Mouse (Mus musculus): ENCODE measurements around the gene Tnnt2. TPM values are rescaled to one million over a fixed set of nuclear protein-coding genes. Genes with fewer than 3 reads are reported as not detected.

Gene Tnnt2
- polyA plus RNA-seq, 1 experiment from 2014 or later: 0.82 TPM

DNA sequence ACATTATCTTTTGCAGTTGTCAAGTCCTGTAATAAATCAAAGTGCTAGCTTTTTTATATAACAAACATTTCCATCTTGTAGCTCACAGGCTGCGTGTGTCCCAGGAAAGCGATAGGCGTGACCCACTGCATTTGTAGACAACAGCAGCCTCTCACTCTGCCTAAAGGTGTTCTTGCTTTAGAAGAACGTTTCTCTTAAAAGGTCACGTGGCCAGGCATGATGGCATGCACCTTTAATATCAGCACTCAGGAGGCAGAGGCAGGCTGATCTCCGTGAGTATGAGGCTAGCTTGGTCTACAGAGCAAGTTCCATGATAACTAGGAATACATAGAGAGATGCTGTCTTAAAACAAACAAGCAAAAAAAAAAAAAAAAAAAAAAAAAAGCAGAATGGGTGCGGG lies 22.4 kb downstream of the Tnnt2 start:
- DNase-seq (ENCODE audit: low spot score, missing footprints) (no peak), ATAC-seq (ENCODE audit: low FRiP score) (no peak)
- no peaks in the 10 kb centered on the region for H3K27me3 ChIP-seq (ENCODE audit: control insufficient read depth, insufficient read depth, low read length)
- H3K4me3 ChIP-seq (ENCODE audit: low read depth, low read length): no peak overlapping the region
- 89% methylated on average over 7 of the region's 7 CpGs for WGBS
- H3K9me3 ChIP-seq (ENCODE audit: control insufficient read depth, low read length): no peaks in the 10 kb centered on the region
- no peak overlapping the region for H3K4me2 ChIP-seq
- H3K9ac ChIP-seq (ENCODE audit: low read length): no peak overlapping the region
- no peaks in the 10 kb centered on the region for H3K4me1 ChIP-seq (ENCODE audit: control insufficient read depth, insufficient read depth, low read length)
- H3K36me3 ChIP-seq (ENCODE audit: control insufficient read depth, insufficient read depth, low read length): no peaks in the 10 kb centered on the region
- H3K27ac ChIP-seq (ENCODE audit: low read depth, low read length): no peak overlapping the region

DNA sequence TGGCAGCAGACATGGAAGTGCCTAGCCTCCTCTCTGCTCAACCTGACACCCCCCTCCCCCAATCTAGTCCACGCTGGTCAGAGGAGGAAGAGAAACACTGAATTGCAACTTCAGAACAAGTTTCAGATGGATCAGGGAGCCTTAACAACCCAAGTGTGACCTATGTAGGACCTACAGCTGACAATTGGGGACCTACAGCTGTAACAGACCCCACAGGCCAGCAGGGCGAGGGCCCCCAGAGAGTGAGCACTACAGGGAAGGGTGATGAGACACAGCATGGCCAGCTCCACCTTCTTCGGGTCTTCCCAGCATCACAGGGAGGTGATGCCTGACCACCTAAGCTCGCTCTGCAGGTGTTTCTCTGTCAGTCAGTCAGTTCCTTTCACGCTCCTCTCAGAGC lies 24.9 kb downstream of the Tnnt2 start:
- H3K4me1 ChIP-seq (ENCODE audit: control insufficient read depth, insufficient read depth, low read length): no peaks in the 10 kb centered on the region
- 84% methylated on average over 5 of the region's 5 CpGs for WGBS

DNA sequence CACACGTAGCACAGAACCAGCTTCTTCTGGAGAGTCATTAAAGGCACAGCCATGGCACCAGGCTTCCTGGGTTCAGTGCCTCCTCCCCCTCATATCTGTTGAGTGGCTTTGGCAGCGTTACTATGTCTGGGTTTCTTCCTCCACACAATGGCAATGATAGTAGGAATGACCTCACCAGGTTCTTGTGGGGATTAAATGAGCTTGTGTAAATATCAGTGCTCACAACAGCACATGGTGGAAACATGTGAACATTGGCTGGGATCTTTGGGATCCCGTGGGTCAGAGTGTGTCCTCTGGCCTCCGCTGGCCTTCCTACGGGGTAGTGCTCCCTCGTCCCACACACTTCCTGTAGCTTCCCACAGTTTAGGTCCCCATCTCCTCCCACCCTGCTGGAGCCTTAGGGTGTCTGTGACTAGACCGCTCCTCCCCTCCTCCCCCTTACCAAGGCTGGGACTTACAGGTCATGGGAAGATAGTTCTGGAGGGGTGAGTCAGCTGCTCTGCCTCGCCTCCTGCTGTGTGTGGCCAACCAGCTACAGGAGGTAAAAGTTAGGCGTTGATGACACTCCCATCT lies 25.9 kb downstream of the Tnnt2 start:
- no peak overlapping the region for H3K27ac ChIP-seq (ENCODE audit: low read depth, low read length)
- no peaks in the 10 kb centered on the region for H3K9me3 ChIP-seq (ENCODE audit: control insufficient read depth, low read length)
- no peak overlapping the region for H3K4me3 ChIP-seq (ENCODE audit: low read depth, low read length)
- H3K4me2 ChIP-seq: no peak overlapping the region
- no peak overlapping the region for H3K9ac ChIP-seq (ENCODE audit: low read length)
- no peaks in the 10 kb centered on the region; the same call in 1 of the 2 replicates for H3K27me3 ChIP-seq (ENCODE audit: control insufficient read depth, insufficient read depth, low read length)
- 82% methylated on average over 9 of the region's 9 CpGs for WGBS
- no peak for DNase-seq (ENCODE audit: low spot score, missing footprints)
- no peak for ATAC-seq (ENCODE audit: low FRiP score)
- no peaks in the 10 kb centered on the region for H3K36me3 ChIP-seq (ENCODE audit: control insufficient read depth, insufficient read depth, low read length)
- no peaks in the 10 kb centered on the region for H3K4me1 ChIP-seq (ENCODE audit: control insufficient read depth, insufficient read depth, low read length)

More for the DNA sequence above, 24.9 kb downstream of the Tnnt2 start:
- DNase-seq (ENCODE audit: low spot score, missing footprints): no peak
- H3K36me3 ChIP-seq (ENCODE audit: control insufficient read depth, insufficient read depth, low read length): no peaks in the 10 kb centered on the region
- no peak overlapping the region for H3K9ac ChIP-seq (ENCODE audit: low read length)
- no peak for ATAC-seq (ENCODE audit: low FRiP score)
- H3K4me3 ChIP-seq (ENCODE audit: low read depth, low read length): no peak overlapping the region
- H3K27ac ChIP-seq (ENCODE audit: low read depth, low read length): no peak overlapping the region
- no peak overlapping the region for H3K4me2 ChIP-seq
- H3K27me3 ChIP-seq (ENCODE audit: control insufficient read depth, insufficient read depth, low read length): no peaks in the 10 kb centered on the region; the same call in 1 of the 2 replicates
- H3K9me3 ChIP-seq (ENCODE audit: control insufficient read depth, low read length): no peaks in the 10 kb centered on the region

DNA sequence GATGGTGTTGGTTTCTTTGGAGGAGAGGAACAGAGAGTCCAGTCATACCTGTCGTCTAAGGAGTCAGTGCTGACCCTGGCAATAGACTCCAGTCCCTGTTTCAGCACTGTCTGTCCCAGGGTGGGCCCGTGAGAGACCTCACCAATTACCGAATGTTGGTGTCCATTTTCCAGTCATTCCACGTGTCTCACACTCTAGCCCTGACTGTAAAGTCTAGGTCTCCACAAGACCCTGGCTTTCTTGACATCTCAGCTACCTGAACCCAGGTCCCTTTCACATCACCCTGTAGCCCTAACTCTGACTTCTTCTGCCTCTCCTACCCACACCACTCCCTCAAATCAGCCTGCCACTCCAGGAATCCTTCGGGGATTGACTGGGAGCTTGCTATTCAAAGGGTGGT lies 26.4 kb downstream of the Tnnt2 start:
- ATAC-seq (ENCODE audit: low FRiP score) (no peak), DNase-seq (ENCODE audit: low spot score, missing footprints) (no peak)
- no peak overlapping the region for H3K4me3 ChIP-seq (ENCODE audit: low read depth, low read length)
- H3K4me1 ChIP-seq (ENCODE audit: control insufficient read depth, insufficient read depth, low read length): no peaks in the 10 kb centered on the region
- no peaks in the 10 kb centered on the region for H3K36me3 ChIP-seq (ENCODE audit: control insufficient read depth, insufficient read depth, low read length)
- no peak overlapping the region for H3K27ac ChIP-seq (ENCODE audit: low read depth, low read length)
- H3K9me3 ChIP-seq (ENCODE audit: control insufficient read depth, low read length): no peaks in the 10 kb centered on the region
- 81% methylated on average over 5 of the region's 5 CpGs for WGBS
- no peaks in the 10 kb centered on the region; the same call in 1 of the 2 replicates for H3K27me3 ChIP-seq (ENCODE audit: control insufficient read depth, insufficient read depth, low read length)
- no peak overlapping the region for H3K9ac ChIP-seq (ENCODE audit: low read length)
- no peak overlapping the region for H3K4me2 ChIP-seq

DNA sequence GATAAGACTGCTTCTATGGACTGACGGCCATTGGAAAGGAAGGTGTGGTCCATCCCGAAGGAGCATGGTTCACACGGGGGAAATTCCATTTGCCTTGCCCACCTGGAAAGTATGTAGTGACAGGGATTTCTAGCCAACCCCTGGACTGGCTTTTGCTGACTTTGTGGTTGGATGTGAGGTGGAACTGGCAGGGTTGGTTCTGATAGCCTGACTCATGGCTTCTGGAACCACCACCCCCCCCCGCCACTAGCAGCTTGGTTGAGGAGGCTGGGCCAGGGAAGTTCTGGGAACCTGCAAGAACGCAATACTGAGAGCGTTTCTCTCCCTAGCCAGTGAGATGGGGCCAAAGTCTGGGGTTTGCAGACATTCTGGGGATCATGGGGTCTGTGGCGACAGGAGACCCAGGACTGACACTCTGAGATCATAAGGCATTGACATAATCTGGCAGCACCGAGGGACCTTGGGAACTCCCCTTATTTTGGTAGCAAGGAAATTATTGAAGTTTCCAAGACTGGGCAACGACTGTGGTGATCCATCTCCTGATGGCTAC lies 27.7 kb downstream of the Tnnt2 start:
- no peaks in the 10 kb centered on the region; the same call in 1 of the 2 replicates for H3K27me3 ChIP-seq (ENCODE audit: control insufficient read depth, insufficient read depth, low read length)
- no peak overlapping the region for H3K27ac ChIP-seq (ENCODE audit: low read depth, low read length)
- H3K4me1 ChIP-seq (ENCODE audit: control insufficient read depth, insufficient read depth, low read length): no peaks in the 10 kb centered on the region
- H3K9me3 ChIP-seq (ENCODE audit: control insufficient read depth, low read length): no peaks in the 10 kb centered on the region
- no peak overlapping the region for H3K4me2 ChIP-seq
- WGBS: 84% methylated on average over 9 of the region's 9 CpGs
- H3K4me3 ChIP-seq (ENCODE audit: low read depth, low read length): no peak overlapping the region
- ATAC-seq (ENCODE audit: low FRiP score) (no peak), DNase-seq (ENCODE audit: low spot score, missing footprints) (no peak)
- no peaks in the 10 kb centered on the region for H3K36me3 ChIP-seq (ENCODE audit: control insufficient read depth, insufficient read depth, low read length)
- H3K9ac ChIP-seq (ENCODE audit: low read length): no peak overlapping the region

- no peak overlapping the region for H3K4me2 ChIP-seq
- no peaks in the 10 kb centered on the region; the same call in 1 of the 2 replicates for H3K27me3 ChIP-seq (ENCODE audit: control insufficient read depth, insufficient read depth, low read length)
- no peaks in the 10 kb centered on the region for H3K9me3 ChIP-seq (ENCODE audit: control insufficient read depth, low read length)
- ATAC-seq (ENCODE audit: low FRiP score): no peak
- H3K27ac ChIP-seq (ENCODE audit: low read depth, low read length): no peak overlapping the region
- no peaks in the 10 kb centered on the region for H3K36me3 ChIP-seq (ENCODE audit: control insufficient read depth, insufficient read depth, low read length)
- DNase-seq (ENCODE audit: low spot score, missing footprints): no peak
- no peak overlapping the region for H3K4me3 ChIP-seq (ENCODE audit: low read depth, low read length)
- H3K4me1 ChIP-seq (ENCODE audit: control insufficient read depth, insufficient read depth, low read length): no peaks in the 10 kb centered on the region
- H3K9ac ChIP-seq (ENCODE audit: low read length): no peak overlapping the region
- 87% methylated on average over 6 of the region's 6 CpGs for WGBS
Measured at GRCm38 (mm10) chr1:135864830-135865229, 28.7 kb downstream of the Tnnt2 start.

DNA sequence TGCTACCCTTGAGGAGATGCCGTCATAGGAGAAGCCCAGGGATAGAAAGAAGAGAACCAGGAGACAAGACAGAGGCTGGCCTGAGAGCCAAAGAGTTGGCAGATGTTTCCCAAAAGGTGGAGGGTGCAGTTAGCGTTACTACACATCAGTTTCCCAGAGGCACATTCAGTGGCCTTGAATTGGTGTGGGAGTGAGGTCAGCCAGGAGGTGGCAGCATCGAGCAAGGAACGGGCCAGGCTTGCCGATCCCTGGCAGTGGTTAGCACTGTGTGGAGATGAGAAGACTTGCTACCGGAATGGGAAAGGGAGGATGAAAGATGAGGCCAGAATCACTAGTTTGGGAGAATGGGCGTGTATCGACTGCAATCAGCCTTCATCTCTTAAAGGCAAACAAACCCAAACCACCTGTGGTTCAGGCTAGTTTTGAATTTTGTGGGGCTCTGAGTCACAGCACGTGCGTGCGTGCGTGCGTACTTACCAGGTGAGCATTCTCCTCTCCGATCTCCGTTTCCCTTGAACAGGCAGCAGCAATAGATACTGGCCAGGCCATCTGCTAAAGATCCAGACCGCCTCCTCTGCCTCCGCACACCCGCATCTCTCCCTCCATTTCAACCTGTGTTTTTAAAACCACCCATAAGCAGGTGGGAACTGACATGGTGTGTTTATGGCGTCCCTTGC lies 29.5 kb downstream of the Tnnt2 start:
- no peaks in the 10 kb centered on the region for H3K9me3 ChIP-seq (ENCODE audit: control insufficient read depth, low read length)
- ATAC-seq (ENCODE audit: low FRiP score): peak; percentile 74
- no peak overlapping the region for H3K9ac ChIP-seq (ENCODE audit: low read length)
- no peak overlapping the region for H3K4me2 ChIP-seq
- no peak overlapping the region for H3K4me3 ChIP-seq (ENCODE audit: low read depth, low read length)
- DNase-seq (ENCODE audit: low spot score, missing footprints): peak; percentile 98
- H3K36me3 ChIP-seq (ENCODE audit: control insufficient read depth, insufficient read depth, low read length): no peaks in the 10 kb centered on the region
- 53% methylated on average over 19 of the region's 19 CpGs for WGBS
- no peaks in the 10 kb centered on the region; the same call in 1 of the 2 replicates for H3K27me3 ChIP-seq (ENCODE audit: control insufficient read depth, insufficient read depth, low read length)
- H3K27ac ChIP-seq (ENCODE audit: low read depth, low read length): no peak overlapping the region
- no peaks in the 10 kb centered on the region for H3K4me1 ChIP-seq (ENCODE audit: control insufficient read depth, insufficient read depth, low read length)

DNA sequence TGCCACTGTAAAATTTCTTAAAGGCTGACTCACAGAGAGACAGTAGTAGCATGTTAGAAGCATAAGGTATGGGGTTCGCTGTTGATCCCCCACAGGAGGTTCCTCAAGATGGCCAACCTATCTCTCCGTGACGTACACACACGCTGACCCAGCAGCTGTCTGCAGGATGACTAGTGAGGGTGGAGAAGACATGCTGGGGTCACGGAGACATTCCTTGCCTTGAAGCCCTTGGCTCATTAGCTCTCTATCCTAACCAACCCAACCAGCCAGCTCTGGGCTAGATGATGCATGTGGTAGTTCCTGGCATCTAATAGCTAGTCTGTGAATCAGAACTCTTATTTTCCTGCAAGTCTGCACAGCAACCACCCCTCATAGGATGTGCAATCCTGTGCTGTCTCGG lies 32.4 kb downstream of the Tnnt2 start:
- H3K27ac ChIP-seq (ENCODE audit: low read depth, low read length): no peak overlapping the region
- H3K27me3 ChIP-seq (ENCODE audit: control insufficient read depth, insufficient read depth, low read length): no peaks in the 10 kb centered on the region; the same call in 1 of the 2 replicates
- no peak overlapping the region for H3K4me2 ChIP-seq
- H3K4me3 ChIP-seq (ENCODE audit: low read depth, low read length): no peak overlapping the region
- H3K36me3 ChIP-seq (ENCODE audit: control insufficient read depth, insufficient read depth, low read length): no peaks in the 10 kb centered on the region
- no peak overlapping the region for H3K9ac ChIP-seq (ENCODE audit: low read length)
- ATAC-seq (ENCODE audit: low FRiP score): no peak
- DNase-seq (ENCODE audit: low spot score, missing footprints): no peak
- H3K9me3 ChIP-seq (ENCODE audit: control insufficient read depth, low read length): no peaks in the 10 kb centered on the region
- 87% methylated on average over 6 of the region's 6 CpGs for WGBS
- H3K4me1 ChIP-seq (ENCODE audit: control insufficient read depth, insufficient read depth, low read length): no peaks in the 10 kb centered on the region

GRCm38 (mm10) chr1:135872991-135873390 lies 36.8 kb downstream of the Tnnt2 start:
- Histone ChIP-seq H3K4me3 (ENCODE audit: low read depth, low read length) (no peak overlapping the region), H3K4me1 (ENCODE audit: control insufficient read depth, insufficient read depth, low read length) (no peaks in the 10 kb centered on the region), H3K9me3 (ENCODE audit: control insufficient read depth, low read length) (no peaks in the 10 kb centered on the region), H3K4me2 (no peak overlapping the region), H3K36me3 (ENCODE audit: control insufficient read depth, insufficient read depth, low read length) (no peaks in the 10 kb centered on the region), H3K27ac (ENCODE audit: low read depth, low read length) (no peak overlapping the region), H3K9ac (ENCODE audit: low read length) (no peak overlapping the region), H3K27me3 (ENCODE audit: control insufficient read depth, insufficient read depth, low read length) (no peaks in the 10 kb centered on the region)
- DNase-seq (ENCODE audit: low spot score, missing footprints) (no peak), ATAC-seq (ENCODE audit: low FRiP score) (no peak)
- 91% methylated on average over 4 of the region's 4 CpGs for WGBS

All from midbrain, embryonic 11.5 days (tissue).